Mouse (Mus musculus): ENCODE data around the gene Atp8b4. TPM values are rescaled to one million over a fixed set of nuclear protein-coding genes. Genes with fewer than 3 reads are reported as not detected.
"Not testable (repeated sequence)": the region's sequence is repeated elsewhere in the genome, so short reads cannot be mapped to it uniquely, and the experiment has no call there.

Gene Atp8b4
- total and polyA plus RNA-seq, 3 experiments, result 0.31 to 0.73 (median 0.43) TPM

DNA sequence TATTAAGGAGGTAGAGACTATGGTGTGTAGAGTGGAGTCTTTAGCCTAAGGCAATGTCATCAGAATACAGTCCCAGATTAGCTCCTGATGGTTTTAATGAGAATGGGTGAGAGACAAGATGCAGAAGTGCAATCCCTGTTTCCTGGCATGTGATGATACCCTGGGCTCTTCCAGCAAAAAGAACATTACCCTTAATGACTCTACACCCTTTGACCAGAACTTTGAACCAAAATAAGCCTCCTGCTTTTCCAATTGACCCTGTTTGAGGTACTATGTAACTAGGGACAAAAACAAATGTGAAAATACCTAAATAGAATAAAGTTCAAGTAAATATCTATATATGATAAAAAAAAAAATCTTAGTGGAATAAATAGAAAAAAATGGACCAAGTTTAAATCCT lies 37.2 kb upstream of the Atp8b4 start:
- TF ChIP-seq POLR2A (IDR thresholded peaks at IDR 0.05; ENCODE audit: insufficient read depth, low read depth, low read length) (no peak), EP300 (IDR thresholded peaks at IDR 0.05; ENCODE audit: insufficient read depth, low read depth, low read length) (no peak), CTCF (IDR thresholded peaks at IDR 0.05) (no peak)
- no peak overlapping the region for H3K9ac ChIP-seq (ENCODE audit: low read depth, low read length)
- intact Hi-C loops (cut with DNase I), result no loop called here
- H3K36me3 ChIP-seq (ENCODE audit: control insufficient read depth, insufficient read depth, low read length), result no peaks in the 10 kb centered on the region
- no peaks in the 10 kb centered on the region for H3K27me3 ChIP-seq (ENCODE audit: control insufficient read depth, insufficient read depth, low read length)
- H3K4me1 ChIP-seq (ENCODE audit: control insufficient read depth, insufficient read depth, low read length), result no peaks in the 10 kb centered on the region
- DNase-seq, result no peak
- H3K79me2 ChIP-seq (replicated peaks; ENCODE audit: control insufficient read depth, insufficient read depth, low read length), result no peaks in the 10 kb centered on the region
- H3K27ac ChIP-seq, result no peak overlapping the region
- H3K4me3 ChIP-seq, result no peak overlapping the region

- no peak for DNase-seq
- H3K4me1 ChIP-seq (ENCODE audit: control insufficient read depth, insufficient read depth, low read length), result no peaks in the 10 kb centered on the region
- no peaks in the 10 kb centered on the region for H3K36me3 ChIP-seq (ENCODE audit: control insufficient read depth, insufficient read depth, low read length)
- no peaks in the 10 kb centered on the region for H3K27me3 ChIP-seq (ENCODE audit: control insufficient read depth, insufficient read depth, low read length)
- H3K4me3 ChIP-seq, result no peak overlapping the region
- intact Hi-C loops (cut with DNase I), result no loop called here
- no peak overlapping the region for H3K27ac ChIP-seq
- H3K79me2 ChIP-seq (replicated peaks; ENCODE audit: control insufficient read depth, insufficient read depth, low read length), result no peaks in the 10 kb centered on the region
- WGBS, result 72% methylated on average over 3 of the region's 3 CpGs
- TF ChIP-seq EP300 (IDR thresholded peaks at IDR 0.05; ENCODE audit: insufficient read depth, low read depth, low read length) (no peak), POLR2A (IDR thresholded peaks at IDR 0.05; ENCODE audit: insufficient read depth, low read depth, low read length) (no peak), CTCF (IDR thresholded peaks at IDR 0.05) (no peak)
- H3K9ac ChIP-seq (ENCODE audit: low read depth, low read length), result no peak overlapping the region
Observed at GRCm38 (mm10) chr2:126530581-126530980, 30.1 kb upstream of the Atp8b4 start.

- Histone ChIP-seq H3K27ac (no peak overlapping the region), H3K4me1 (ENCODE audit: control insufficient read depth, insufficient read depth, low read length) (no peaks in the 10 kb centered on the region), H3K27me3 (ENCODE audit: control insufficient read depth, insufficient read depth, low read length) (no peaks in the 10 kb centered on the region), H3K79me2 (replicated peaks; ENCODE audit: control insufficient read depth, insufficient read depth, low read length) (no peaks in the 10 kb centered on the region), H3K4me3 (no peak overlapping the region), H3K9ac (ENCODE audit: low read depth, low read length) (no peak overlapping the region), H3K36me3 (ENCODE audit: control insufficient read depth, insufficient read depth, low read length) (no peaks in the 10 kb centered on the region)
- no peak for DNase-seq
- TF ChIP-seq CTCF (IDR thresholded peaks at IDR 0.05) (no peak), EP300 (IDR thresholded peaks at IDR 0.05; ENCODE audit: insufficient read depth, low read depth, low read length) (no peak), POLR2A (IDR thresholded peaks at IDR 0.05; ENCODE audit: insufficient read depth, low read depth, low read length) (no peak)
- 65% methylated on average over 8 of the region's 8 CpGs for WGBS
- intact Hi-C loops (cut with DNase I), result loop anchor here (10.0 kb wide), 1 partner anchor 163 kb away; no protein-coding TSS in a partner anchor
Observed at GRCm38 (mm10) chr2:126527461-126527860, 27.0 kb upstream of the Atp8b4 start.

- DNase-seq, result no peak
- Histone ChIP-seq H3K4me3 (no peak overlapping the region), H3K4me1 (ENCODE audit: control insufficient read depth, insufficient read depth, low read length) (peaks cover 3% of the 10 kb centered on the region; the same call in 1 of the 2 replicates), H3K9ac (ENCODE audit: low read depth, low read length) (no peak overlapping the region), H3K27ac (no peak overlapping the region), H3K79me2 (replicated peaks; ENCODE audit: control insufficient read depth, insufficient read depth, low read length) (no peaks in the 10 kb centered on the region), H3K36me3 (ENCODE audit: control insufficient read depth, insufficient read depth, low read length) (no peaks in the 10 kb centered on the region), H3K27me3 (ENCODE audit: control insufficient read depth, insufficient read depth, low read length) (no peaks in the 10 kb centered on the region; the same call in 1 of the 2 replicates)
- TF ChIP-seq EP300 (IDR thresholded peaks at IDR 0.05; ENCODE audit: insufficient read depth, low read depth, low read length) (no peak), CTCF (IDR thresholded peaks at IDR 0.05) (no peak), POLR2A (IDR thresholded peaks at IDR 0.05; ENCODE audit: insufficient read depth, low read depth, low read length) (no peak)
- WGBS, result 74% methylated on average over 2 of the region's 2 CpGs
- intact Hi-C loops (cut with DNase I), result loop anchor here (5.0 to 10.0 kb wide), 2 partner anchors 159 to 517 kb away; no protein-coding TSS in a partner anchor
Observed at GRCm38 (mm10) chr2:126524271-126524670, 23.8 kb upstream of the Atp8b4 start.

DNA sequence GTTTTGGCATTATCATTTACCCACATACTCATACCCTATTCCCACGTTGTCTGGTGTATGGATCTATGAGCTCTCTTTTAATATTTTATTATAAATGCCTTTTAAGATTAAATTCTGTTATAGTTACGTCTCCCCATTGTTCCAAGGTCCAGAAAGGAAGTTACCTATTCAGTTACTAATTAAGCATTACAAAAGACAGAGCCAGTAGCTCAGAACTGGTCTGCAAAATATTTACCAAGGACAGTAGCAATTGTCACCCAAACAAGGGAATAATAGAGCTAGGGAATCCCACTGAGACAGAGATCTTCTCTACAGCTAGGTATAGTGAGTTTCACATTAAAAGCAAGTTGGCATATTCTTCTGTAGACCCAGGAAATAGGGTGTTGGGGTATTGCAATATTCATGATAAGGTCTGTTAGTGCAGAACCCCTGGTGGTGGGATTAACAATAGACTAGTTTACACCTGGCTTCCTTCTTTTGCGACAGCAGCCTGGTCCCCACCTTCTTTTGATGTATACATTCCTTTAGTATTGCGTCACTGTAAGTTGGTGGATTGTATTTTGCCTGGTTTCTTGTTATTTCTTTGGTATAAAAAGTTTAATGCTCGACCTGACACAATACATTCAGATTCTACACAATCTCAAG lies 22.7 kb upstream of the Atp8b4 start:
- not testable (repeated sequence) for H3K27ac ChIP-seq; H3K9ac ChIP-seq (ENCODE audit: low read depth, low read length); H3K36me3 ChIP-seq (ENCODE audit: control insufficient read depth, insufficient read depth, low read length); H3K4me1 ChIP-seq (ENCODE audit: control insufficient read depth, insufficient read depth, low read length); H3K27me3 ChIP-seq (ENCODE audit: control insufficient read depth, insufficient read depth, low read length); H3K4me3 ChIP-seq; H3K79me2 ChIP-seq (replicated peaks; ENCODE audit: control insufficient read depth, insufficient read depth, low read length); DNase-seq
- 58% methylated on average over 5 of the region's 5 CpGs for WGBS
- intact Hi-C loops (cut with DNase I), result loop anchor here (5.0 to 10.0 kb wide), 2 partner anchors 158 to 516 kb away; no protein-coding TSS in a partner anchor

GRCm38 (mm10) chr2:126522056-126522455 lies 21.6 kb upstream of the Atp8b4 start:
- no peak overlapping the region for H3K27ac ChIP-seq
- H3K4me1 ChIP-seq (ENCODE audit: control insufficient read depth, insufficient read depth, low read length), result peaks cover 3% of the 10 kb centered on the region; the same call in 1 of the 2 replicates
- H3K9ac ChIP-seq (ENCODE audit: low read depth, low read length), result no peak overlapping the region
- no peak for DNase-seq
- H3K4me3 ChIP-seq, result no peak overlapping the region
- H3K27me3 ChIP-seq (ENCODE audit: control insufficient read depth, insufficient read depth, low read length), result no peaks in the 10 kb centered on the region; the same call in 1 of the 2 replicates
- WGBS, result 44% methylated on average over 8 of the region's 8 CpGs
- H3K79me2 ChIP-seq (replicated peaks; ENCODE audit: control insufficient read depth, insufficient read depth, low read length), result no peaks in the 10 kb centered on the region
- TF ChIP-seq POLR2A (IDR thresholded peaks at IDR 0.05; ENCODE audit: insufficient read depth, low read depth, low read length), result no peak
- TF ChIP-seq EP300 (IDR thresholded peaks at IDR 0.05; ENCODE audit: insufficient read depth, low read depth, low read length), result no peak
- TF ChIP-seq CTCF (IDR thresholded peaks at IDR 0.05), result no peak
- intact Hi-C loops (cut with DNase I), result loop anchor here (5.0 to 10.0 kb wide), 2 partner anchors 157 to 515 kb away; no protein-coding TSS in a partner anchor
- H3K36me3 ChIP-seq (ENCODE audit: control insufficient read depth, insufficient read depth, low read length), result no peaks in the 10 kb centered on the region
